Mouse (Mus musculus) yolk sac, embryonic 10.5 days (tissue): ENCODE measurements around the gene Alg9.
A peak's percentile ranks its signal among the peaks of the same experiment; 100 is the strongest.

Experiments used
- DNase-seq: peaks from one replicate; pipeline ENCODE4 v3.0.0-alpha.2; 2017; ENCODE audit warnings: low spot score

Gene Alg9

DNA sequence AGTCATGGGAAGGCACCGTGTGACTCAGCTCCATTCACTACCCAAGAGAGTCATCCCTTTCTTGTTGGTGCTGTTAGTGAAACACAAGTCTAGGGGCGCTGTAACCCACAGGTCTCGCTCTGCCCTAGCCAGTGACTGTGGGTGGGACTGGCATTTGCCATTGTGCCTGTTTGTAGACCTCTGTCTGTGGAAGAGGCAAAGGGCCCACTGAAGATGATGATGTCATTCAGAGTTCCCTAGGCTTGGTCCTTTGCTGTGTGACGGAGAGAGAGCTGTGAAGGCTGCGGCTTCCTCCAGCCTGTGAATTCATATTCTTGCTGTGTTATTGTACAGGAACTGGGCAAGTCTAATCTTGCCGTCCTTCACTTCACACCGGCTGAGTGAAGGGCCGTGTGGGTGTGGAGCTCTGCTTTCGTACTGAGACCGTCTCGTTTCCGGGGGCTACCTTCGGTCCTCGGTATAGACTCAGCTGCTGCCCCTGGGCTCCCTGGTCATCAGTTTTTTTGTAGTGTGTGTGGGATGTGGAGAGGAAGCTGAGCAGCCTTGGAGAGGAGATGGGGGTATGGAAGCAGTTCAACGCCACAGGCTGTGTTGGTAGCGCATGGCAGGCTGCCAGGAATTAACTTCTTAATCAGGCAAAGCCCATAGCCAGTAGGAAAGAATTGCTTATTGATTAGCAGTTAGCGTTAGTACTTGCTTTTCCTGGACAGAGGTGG is 78.0 kb downstream of the Alg9 start:
- DNase-seq, result no peak

- DNase-seq, result no peak
Observed at GRCm38 (mm10) chr9:50854376-50854775, 79.6 kb downstream of the Alg9 start.

DNA sequence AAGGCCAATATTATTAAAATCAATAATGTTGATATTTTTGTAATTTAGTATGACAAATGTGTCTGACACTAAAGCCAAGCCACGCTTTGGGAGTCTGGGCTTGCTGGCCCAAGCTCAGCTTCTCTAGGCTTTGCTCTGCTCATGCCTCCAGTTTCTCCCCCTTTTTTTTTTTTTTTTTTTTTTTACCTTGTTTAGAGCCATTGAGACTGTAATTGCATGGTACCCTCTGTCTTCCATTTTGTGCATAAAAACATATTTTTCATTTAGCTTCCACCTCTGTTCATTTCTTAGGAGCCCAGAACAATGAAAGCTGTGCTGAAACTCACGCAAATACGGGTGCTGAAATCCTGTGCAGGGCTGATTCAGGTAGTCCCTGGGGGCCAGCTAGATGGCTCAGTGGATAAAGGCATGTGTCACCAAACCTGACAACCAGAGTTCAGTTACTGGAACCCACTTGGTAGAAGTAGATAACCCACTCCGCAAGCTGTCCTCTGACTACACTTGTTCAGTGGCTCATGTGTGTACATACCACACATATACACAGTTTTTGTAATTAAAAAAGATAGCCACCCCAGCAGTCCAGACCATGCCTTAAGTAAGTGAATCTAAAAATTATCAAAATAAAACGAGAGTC is 80.4 kb downstream of the Alg9 start:
- no peak for DNase-seq

GRCm38 (mm10) chr9:50855780-50856179 is 81.0 kb downstream of the Alg9 start:
- DNase-seq, result no peak

- peak; percentile 94 for DNase-seq
Observed at GRCm38 (mm10) chr9:50856341-50857081, 81.7 kb downstream of the Alg9 start.

- no peak for DNase-seq
Observed at GRCm38 (mm10) chr9:50857082-50857641, 82.3 kb downstream of the Alg9 start.

GRCm38 (mm10) chr9:50858681-50859080 is 83.9 kb downstream of the Alg9 start:
- no peak for DNase-seq

DNA sequence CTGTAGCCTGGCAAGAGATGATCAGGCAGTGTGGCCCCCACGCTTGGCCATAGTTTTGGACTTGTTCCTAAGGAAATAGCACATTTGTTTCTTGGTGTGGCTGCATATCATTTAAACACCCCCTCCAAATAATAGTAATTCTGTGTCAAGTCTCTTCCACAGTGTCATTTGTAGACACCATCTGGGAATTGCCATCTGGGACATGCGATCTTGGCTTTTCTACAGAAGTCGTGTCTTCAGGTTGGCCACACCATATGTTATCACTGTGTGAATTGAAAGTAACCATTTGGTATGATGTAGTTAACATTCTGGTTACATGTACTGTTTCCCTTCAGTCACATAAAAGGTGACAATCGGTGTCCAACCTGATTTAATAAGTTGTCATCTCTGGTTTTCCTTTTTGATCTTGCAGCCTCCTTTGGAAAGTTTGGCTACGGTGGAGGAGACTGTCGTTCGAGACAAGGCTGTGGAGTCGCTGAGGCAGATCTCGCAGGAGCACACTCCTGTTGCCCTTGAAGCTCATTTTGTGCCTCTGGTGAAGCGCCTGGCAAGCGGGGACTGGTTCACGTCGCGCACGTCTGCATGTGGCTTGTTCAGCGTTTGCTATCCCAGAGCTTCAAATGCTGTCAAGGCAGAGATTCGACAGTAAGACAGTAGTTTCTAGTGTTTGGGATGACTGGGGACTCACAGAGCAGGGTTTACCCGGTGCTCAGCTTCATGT is 86.5 kb downstream of the Alg9 start:
- DNase-seq, result no peak

GRCm38 (mm10) chr9:50863824-50864223 is 89.0 kb downstream of the Alg9 start:
- DNase-seq, result no peak

GRCm38 (mm10) chr9:50864877-50865276 is 90.1 kb downstream of the Alg9 start:
- DNase-seq, result no peak

DNA sequence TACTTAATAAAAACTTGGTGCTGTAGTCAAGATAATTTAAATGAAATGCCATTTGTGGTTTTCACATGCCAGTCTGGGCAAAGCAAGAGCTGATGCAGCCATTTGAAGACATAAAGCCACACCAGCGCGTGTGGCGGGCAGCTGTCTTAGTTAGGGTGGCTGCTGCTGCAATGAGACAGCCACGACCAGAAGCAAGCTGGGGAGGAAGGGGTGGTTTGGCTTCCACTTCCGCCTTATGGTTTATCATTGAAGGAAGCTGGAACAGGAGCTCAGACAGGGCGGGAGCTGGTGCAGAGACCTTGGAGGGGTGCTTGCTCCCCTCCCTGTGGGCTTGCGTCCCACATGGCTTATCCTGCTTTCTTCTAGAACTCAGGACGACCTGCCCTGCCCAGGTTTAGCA is 91.0 kb downstream of the Alg9 start:
- no peak for DNase-seq

DNA sequence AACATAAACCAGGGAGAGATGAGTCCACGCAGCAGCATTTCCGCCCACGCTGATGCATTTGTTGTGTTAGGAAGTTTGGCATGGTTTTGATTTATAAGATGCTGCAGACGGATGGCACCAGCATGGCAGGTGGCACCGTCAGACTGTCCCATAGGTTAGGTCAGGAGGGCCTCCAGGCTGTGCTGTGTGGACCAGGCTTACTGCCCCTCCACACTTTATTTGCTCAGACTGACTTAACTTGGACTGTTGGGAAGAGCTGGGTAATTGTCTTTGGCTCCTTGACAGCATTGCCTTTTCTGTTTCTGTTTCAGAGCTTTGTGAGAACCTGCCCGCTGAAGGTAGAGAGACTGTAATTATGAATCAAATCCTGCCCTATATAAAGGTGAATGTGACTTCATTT is 92.2 kb downstream of the Alg9 start:
- DNase-seq, result no peak

- no peak for DNase-seq
Observed at GRCm38 (mm10) chr9:50868182-50868581, 93.4 kb downstream of the Alg9 start.

- no peak for DNase-seq
Observed at GRCm38 (mm10) chr9:50873210-50873609, 98.4 kb downstream of the Alg9 start.

- no peak for DNase-seq
Observed at GRCm38 (mm10) chr9:50874031-50874430, 99.2 kb downstream of the Alg9 start.

- DNase-seq, result no peak
Observed at GRCm38 (mm10) chr9:50875470-50875869, 100.7 kb downstream of the Alg9 start.

GRCm38 (mm10) chr9:50876287-50876686 is 101.5 kb downstream of the Alg9 start:
- DNase-seq, result no peak

- DNase-seq, result no peak
Observed at GRCm38 (mm10) chr9:50877431-50877830, 102.6 kb downstream of the Alg9 start.

- no peak for DNase-seq
Observed at GRCm38 (mm10) chr9:50882183-50882582, 107.4 kb downstream of the Alg9 start.

DNA sequence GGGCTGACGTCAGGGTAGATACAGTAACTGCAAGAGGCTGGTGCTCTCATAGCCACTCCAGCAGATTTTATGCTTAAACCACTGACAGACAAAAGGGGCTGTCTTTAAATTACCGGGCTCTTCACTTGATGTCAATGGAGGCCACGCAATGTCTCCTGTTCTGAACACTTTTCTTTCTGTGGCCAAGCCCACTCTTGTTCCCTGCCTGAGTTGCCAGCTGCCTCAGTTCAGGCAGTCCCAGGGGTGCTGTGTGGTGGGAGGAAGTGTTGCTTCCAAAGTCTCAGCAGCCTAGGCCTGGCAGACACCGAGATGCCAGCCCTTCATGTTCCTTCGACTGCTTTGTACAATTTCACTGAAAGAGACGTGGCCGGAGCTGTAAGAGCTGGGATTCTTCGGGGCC is 109.3 kb downstream of the Alg9 start:
- DNase-seq, result no peak

DNA sequence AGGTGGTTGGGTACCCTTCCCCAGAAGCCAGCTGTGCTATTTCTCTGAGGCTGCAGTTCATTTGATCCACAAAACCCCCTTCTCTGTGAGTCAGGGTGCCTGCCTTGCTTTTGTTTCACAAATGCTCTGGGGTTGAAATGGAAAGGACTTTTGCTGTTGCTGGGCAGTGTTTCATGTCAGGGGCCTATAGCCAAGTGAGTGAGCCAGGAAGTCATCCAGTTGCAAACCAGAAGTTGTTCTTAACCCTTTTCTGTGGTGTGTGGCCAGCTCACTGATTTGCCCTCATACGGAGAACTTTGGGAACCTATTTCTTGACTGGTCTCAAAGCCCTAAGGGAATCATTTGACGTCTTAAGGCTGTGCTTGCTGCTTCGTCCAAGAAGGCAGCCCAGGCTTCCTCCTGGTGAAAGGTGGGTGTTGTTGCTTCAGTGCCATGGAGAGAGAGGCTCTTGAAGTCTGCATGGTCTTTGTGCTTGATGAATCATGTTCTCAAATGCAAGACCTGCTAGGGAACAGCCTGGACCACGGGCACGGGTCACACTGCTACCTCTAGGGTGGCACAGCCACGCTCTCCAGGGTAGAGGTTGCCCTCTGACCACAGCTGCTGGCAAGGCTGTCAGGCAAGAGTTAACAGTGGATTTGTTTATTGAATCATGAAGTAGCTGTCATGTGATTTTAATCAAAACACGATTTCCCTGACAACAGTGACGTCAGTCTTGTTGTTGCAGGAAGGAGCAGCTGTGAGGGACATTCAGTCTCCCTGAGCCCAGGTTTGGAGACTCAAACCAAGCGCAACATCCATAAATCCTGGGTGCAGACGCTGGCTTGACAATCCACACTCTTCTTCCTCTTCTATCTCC is 110.2 kb downstream of the Alg9 start:
- no peak for DNase-seq
